Mouse (Mus musculus) kidney, adult 2 months (tissue): ENCODE data around the gene Tmtc4.

Source experiments
- CTCF ChIP-seq: fragments of 200-500 bp; conservative IDR thresholded peaks from 2 replicates; pipeline ENCODE4 v1.5.1; 2011; ENCODE audit warnings: low read depth, mild to moderate bottlenecking, control low read depth, low read length, moderate library complexity, mixed read lengths; ENCODE audit not compliant: insufficient read depth, insufficient read length
- POLR2A ChIP-seq: fragments of 200-500 bp; IDR thresholded peaks from one replicate; pipeline ENCODE4 v1.6.1; 2011; ENCODE audit warnings: low read depth, low read length, control low read depth

DNA sequence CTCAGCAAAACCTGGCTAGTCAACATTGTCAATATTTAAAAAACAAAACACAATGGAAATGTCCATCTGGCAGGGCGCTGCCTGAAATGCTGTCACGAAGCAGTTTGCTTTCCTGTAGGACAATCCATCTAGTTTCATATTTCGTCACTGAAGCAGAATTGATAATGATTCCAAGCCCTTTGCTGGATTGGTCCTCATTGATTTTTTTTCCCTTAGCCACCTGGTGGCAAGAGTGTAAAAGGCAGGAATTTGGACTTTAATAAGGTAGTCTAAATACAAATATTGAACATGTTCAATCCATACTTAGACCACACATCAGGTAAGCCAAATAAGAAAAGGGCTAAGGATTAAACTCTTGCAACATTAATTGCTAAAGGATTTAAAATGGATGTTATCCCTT, 82.7 kb downstream of the Tmtc4 start:
- no peak for TF ChIP-seq CTCF
- no peak for TF ChIP-seq POLR2A
